Mouse (Mus musculus): ENCODE measurements at regions not wholly inside any gene's neighbourhood (a gene's known extent, or its start where the extent isn't known, plus 50 kb on each side); places are given as distances from the start of the nearest gene placed in this dataset.

- ATAC-seq (ENCODE audit: low FRiP score) (no peak), DNase-seq (ENCODE audit: low spot score) (no peak)
- Histone ChIP-seq H3K4me3 (replicated peaks; ENCODE audit: low read length) (no peak overlapping the region), H3K27me3 (ENCODE audit: control insufficient read depth, insufficient read depth, low read length) (no peaks in the 10 kb centered on the region), H3K4me2 (replicated peaks) (no peak overlapping the region), H3K27ac (no peak overlapping the region), H3K36me3 (replicated peaks; ENCODE audit: control insufficient read depth, insufficient read depth) (no peaks in the 10 kb centered on the region), H3K4me1 (replicated peaks; ENCODE audit: control insufficient read depth, insufficient read depth, low read length) (no peaks in the 10 kb centered on the region), H3K9me3 (ENCODE audit: control insufficient read depth, low read length) (no peaks in the 10 kb centered on the region), H3K9ac (no peak overlapping the region)
- WGBS: 12% methylated on average over 1 of the region's 1 CpGs
Measured at GRCm38 (mm10) chr3:56244370-56244769, 60.9 kb upstream of the Nbea start.

DNA sequence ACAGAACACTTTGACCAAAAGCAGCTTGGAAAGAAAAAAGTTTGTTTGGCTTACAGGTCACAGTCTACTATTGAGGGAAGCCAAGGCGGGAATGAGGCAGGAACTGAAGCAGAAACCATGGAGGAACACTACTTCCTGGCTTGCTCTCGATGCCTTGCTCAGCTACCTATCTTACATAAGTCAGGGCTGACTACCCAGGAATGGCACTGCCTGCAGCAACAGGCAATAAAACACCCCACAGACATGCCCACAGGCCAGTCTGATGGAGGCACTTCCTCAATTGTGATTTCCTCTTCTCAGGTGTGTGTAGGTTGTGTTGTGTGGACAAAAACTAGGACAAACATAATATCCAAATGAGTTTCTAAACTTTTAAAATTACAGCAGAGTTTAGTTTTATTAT, 54.7 kb upstream of the Nbea start:
- H3K4me1 ChIP-seq (replicated peaks; ENCODE audit: control insufficient read depth, insufficient read depth, low read length): no peaks in the 10 kb centered on the region
- H3K36me3 ChIP-seq (replicated peaks; ENCODE audit: control insufficient read depth, insufficient read depth): no peaks in the 10 kb centered on the region
- no peak overlapping the region for H3K27ac ChIP-seq
- no peak for ATAC-seq (ENCODE audit: low FRiP score)
- H3K9ac ChIP-seq: no peak overlapping the region
- no peak overlapping the region for H3K4me2 ChIP-seq (replicated peaks)
- H3K27me3 ChIP-seq (ENCODE audit: control insufficient read depth, insufficient read depth, low read length): no peaks in the 10 kb centered on the region
- no peaks in the 10 kb centered on the region for H3K9me3 ChIP-seq (ENCODE audit: control insufficient read depth, low read length)
- DNase-seq (ENCODE audit: low spot score): no peak
- H3K4me3 ChIP-seq (replicated peaks; ENCODE audit: low read length): no peak overlapping the region
- 87% methylated on average over 2 of the region's 2 CpGs for WGBS

- no peak for ATAC-seq (ENCODE audit: low FRiP score)
- 82% methylated on average over 1 of the region's 1 CpGs for WGBS
- Histone ChIP-seq H3K9me3 (ENCODE audit: control insufficient read depth, low read length) (no peaks in the 10 kb centered on the region), H3K27ac (no peak overlapping the region), H3K4me2 (replicated peaks) (no peak overlapping the region), H3K4me3 (replicated peaks; ENCODE audit: low read length) (no peak overlapping the region), H3K27me3 (ENCODE audit: control insufficient read depth, insufficient read depth, low read length) (no peaks in the 10 kb centered on the region), H3K9ac (no peak overlapping the region), H3K36me3 (replicated peaks; ENCODE audit: control insufficient read depth, insufficient read depth) (no peaks in the 10 kb centered on the region), H3K4me1 (replicated peaks; ENCODE audit: control insufficient read depth, insufficient read depth, low read length) (no peaks in the 10 kb centered on the region)
- DNase-seq (ENCODE audit: low spot score): no peak
Measured at GRCm38 (mm10) chr3:56236163-56236562, 52.7 kb upstream of the Nbea start.
